Mouse (Mus musculus): ENCODE results near the gene Nkx2-5.

Nkx2-5 gene

DNA sequence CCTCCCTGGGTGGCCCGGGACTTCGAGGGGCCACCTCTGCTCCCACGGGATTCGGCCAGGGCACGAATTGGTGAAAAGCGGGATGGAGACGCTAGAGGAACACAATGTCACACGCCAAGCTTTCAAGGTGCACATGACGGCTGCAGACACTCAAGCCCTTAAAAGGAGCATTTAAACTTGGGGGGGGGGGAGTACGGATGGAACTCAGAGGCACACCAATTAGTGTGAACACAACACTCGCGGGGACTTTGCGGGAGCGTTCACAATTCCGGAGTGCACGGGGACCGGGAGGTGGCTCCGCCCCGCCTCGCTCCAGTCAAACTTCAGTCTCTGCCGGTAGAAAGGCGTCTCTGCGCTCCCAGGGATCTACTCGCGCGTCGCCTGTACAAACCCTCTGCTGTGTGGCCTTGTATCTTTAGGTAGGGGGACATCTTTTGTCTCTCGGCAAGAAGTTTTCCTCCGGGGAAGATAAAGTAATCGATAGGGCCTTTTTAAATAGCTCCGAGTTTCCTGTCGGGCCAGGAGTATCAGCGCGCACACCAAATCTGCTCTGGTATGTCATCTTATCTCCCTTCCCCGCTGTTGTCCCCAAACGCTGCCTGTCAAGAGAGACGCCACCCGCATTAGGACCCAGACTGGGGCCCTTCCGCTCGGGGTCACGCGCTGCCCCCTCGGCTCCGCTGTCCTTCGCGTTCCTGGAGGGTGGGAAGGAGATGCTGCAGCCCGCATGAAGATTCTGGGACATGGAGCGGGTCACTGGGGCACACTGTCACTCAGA lies 5.7 kb upstream of the Nkx2-5 start:
- DNase-seq (ENCODE audit: low spot score) = peak; percentile 58

DNA sequence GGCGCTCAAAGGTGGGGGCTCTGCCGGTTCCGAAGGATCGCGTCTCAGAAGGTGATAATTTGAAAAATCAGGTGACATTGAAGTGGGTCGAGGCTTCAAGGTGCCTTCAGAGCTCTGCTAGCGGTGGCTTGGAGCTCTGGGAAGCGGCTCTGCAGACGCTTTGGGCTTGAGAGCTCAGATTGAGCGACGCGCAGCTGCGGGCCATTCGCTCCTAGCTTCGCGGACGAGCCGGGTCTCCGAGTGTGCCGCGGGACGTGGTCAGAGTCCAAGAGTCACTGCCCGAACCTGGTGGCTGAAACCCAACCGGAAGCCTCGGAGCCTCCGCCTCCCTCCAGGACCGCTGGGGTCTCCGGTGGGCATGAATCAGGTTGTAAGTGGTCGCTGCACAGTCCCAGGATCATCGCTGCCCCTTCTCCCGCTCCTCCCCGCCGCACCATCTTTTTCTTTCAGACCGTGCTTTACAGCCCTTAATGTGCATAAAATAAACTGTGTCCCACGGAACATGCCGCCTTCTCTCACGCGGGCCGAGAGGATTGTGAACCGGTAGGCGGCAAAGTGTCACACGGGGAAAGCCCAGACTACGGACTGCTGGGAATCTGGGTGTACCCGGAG lies 5.0 kb upstream of the Nkx2-5 start:
- peak; percentile 58 for DNase-seq (ENCODE audit: low spot score)

DNA sequence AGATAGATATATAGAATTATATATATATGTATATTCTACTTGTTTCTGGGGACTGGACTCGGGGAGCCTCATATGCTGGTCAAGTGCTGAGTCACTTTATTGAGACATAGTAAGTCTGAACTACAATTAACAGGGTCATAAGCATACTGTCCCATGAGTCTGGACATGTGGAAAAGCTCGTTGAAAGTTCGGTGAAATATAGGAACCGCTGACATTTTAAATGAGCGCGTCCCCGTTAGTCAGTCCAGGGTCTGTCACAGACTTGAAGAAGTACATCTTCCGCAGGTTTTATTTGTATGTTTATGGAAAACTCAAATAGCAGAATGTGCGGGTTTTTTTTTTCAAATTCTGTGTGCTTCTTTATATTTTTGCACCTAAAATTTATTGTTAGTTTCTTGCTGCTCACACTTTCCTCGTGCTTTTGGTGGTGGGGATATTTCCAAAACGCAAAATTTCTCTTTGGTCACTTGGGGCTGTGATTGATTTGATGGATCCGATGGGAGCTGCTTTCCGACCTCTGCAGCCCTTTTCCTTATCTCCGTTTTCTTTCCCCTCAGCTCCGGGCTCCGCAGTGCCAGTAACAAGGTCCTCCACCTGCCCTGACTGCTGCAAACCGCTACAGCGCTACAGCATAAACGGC lies 4.4 kb upstream of the Nkx2-5 start:
- DNase-seq (ENCODE audit: low spot score) = peak; percentile 56

- DNase-seq (ENCODE audit: low spot score) = peak; percentile 33
Measured at GRCm38 (mm10) chr17:26848236-26848635, 3.4 kb upstream of the Nkx2-5 start.

DNA sequence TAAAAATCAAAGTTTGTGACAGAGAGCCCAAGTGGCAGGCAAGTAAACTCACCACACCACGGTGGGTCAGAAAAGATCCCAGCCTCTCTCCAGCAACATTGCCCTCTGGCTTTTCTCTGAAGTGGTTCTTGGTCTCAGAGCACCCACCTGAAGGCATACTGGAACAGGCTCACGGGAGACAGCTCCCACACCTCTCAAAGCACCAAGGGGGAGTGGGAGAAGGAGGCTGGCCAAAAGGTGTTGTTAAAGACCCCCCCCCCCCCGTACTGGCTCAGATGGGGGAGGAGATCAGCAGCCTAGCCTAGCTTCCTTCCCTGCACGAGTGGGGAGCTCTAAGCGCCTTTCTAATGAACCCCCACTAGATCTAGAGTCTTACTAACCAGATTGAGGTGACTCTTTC lies 3.0 kb upstream of the Nkx2-5 start:
- peak; percentile 30 for DNase-seq (ENCODE audit: low spot score)

GRCm38 (mm10) chr17:26846411-26846810 lies 1.6 kb upstream of the Nkx2-5 start:
- peak; percentile 48 for DNase-seq (ENCODE audit: low spot score)

- DNase-seq (ENCODE audit: low spot score) = peak; percentile 60
Measured at GRCm38 (mm10) chr17:26845149-26846050, 591 bp upstream of the Nkx2-5 start.

GRCm38 (mm10) chr17:26844371-26844851 lies 398 bp downstream of the Nkx2-5 start:
- peak; percentile 58 for DNase-seq (ENCODE audit: low spot score)

DNA sequence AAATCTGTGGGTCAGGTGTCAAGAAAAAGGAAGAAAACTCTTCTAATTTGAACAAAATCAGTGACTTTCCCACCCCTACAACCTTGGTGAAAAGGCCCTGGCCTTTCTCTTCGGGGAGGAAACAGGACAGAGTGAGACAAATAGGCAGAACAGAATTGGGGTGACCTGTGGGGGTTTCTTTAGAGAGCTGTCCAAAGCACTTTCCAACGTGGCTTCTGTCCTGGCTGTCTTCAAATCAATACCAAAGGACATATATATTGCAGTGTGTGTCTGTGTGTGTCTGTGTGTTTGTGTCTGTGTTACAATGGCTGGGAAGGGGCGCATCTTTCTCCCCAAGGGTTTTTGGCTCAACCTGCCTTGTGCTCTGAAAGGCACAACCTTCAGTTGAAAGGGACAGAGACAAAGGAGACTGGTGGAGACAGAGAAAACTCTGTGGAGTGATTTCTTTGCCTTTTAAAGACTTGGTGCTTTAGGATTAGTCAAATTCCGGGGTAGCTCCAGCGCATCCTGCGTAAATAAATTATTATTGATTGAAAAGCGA lies 1.0 kb downstream of the Nkx2-5 start:
- peak; percentile 42 for DNase-seq (ENCODE audit: low spot score)

DNA sequence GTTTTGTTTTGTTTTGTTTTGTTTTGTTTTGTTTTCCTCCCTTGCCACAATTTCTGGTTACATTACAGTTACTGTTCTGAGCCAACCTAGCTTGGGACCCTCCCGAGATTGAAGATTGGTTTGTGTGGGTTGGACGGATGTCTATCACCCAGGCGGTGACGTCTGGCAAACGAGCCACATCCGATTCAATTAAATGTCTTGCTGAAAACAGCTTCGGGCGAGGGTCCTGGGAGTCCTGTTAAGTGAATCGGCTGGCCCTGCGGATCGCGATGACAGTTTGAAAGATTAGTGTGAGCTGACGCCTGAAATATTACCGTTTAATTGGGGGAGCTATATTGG lies 1.6 kb downstream of the Nkx2-5 start:
- DNase-seq (ENCODE audit: low spot score) = peak; percentile 68

GRCm38 (mm10) chr17:26842431-26843228 lies 2.2 kb downstream of the Nkx2-5 start:
- DNase-seq (ENCODE audit: low spot score) = peak; percentile 29

GRCm38 (mm10) chr17:26841981-26842380 lies 2.8 kb downstream of the Nkx2-5 start:
- peak; percentile 15 for DNase-seq (ENCODE audit: low spot score)

DNA sequence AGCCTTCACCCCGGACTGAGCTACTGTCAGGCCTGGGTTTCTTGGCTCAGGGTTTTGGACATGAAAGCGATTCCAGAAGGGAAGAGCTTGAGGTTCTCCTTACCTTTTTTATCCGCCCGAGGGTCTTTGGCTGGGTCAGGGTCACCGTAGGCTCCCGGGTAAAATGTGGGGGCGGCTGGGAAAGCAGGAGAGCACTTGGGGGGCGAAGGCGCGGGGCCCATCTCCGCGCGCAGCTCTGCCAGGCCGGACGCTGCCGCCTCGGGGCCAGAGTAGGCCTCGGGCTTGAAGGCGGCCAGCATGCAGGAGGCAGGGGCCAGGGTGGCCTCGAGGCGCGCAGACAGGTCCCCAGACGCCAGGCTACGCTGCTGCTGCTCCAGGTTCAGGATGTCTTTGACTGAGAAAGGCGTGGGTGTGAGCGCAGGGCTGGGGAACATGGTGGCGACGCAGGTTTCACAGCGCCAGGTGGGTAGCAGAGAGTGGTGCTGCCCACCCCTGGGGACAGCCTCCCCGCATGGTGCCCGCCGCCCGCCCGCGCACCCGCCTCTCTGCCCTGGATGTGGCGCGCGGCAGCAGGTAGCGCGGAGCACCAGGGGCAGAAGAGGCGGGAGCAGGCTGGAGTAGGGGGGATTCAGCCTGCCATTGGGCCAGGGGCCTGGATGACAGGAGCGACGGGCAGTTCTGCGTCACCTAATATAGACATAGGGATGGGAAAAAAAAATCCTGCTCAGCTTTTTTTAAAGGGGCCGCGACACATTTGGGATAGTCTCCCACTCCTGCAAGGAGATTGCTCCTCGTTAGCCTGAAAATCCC lies 3.7 kb downstream of the Nkx2-5 start:
- peak; percentile 64 for DNase-seq (ENCODE audit: low spot score)

DNA sequence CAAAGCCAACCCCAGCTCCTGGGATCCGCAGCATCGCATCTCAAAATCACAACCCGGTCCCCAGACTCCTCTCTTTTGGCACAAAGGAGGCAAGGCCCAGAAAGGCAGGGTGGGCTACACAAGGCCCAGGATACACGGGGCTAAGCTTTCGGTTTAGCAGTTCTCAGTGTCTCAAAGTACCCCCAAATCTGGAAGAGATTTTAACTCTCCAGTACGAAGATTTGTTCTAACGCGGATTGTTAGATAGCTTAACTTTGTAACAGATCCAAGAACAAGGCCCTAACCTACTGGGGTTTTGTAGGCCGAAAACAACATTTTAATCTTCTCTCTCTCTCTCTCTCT lies 4.4 kb downstream of the Nkx2-5 start:
- DNase-seq (ENCODE audit: low spot score) = peak; percentile 32

- DNase-seq (ENCODE audit: low spot score) = peak; percentile 55
Measured at GRCm38 (mm10) chr17:26839718-26840438, 4.9 kb downstream of the Nkx2-5 start.

- peak; percentile 38 for DNase-seq (ENCODE audit: low spot score)
Measured at GRCm38 (mm10) chr17:26838911-26839717, 5.7 kb downstream of the Nkx2-5 start.

DNA sequence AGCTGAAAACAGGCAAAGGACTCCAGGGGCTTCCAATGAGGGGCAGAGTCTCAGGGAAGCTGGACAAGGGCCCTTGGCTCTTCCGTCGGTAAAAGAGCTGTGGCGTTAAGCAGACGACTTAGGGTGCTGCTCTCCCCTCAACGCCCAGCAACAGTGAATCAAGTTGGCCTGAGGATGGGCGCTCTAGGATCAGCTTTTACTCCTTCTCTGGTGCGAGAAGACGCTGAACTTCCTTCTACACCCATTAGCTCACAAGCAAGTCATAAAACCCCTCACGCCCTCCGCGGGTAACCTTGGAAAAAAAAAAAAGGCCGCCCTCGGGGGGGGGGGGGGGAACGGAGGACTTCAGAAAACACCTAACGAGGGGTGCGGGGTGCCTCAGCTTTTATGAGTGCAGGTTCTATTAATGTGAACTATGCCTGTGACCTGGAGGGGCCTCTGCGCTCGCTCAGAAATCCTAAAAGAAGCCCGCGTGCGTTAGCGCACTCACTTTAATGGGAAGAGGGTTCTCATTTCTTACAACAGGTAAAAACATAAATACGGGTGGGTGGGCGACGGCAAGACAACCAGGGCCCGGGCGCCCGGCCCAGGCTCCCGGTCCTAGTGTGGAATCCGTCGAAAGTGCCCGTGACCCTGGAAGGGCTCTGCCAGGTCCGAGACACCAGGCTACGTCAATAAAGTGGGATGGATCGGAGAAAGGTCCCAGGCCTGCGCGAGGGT lies 6.5 kb downstream of the Nkx2-5 start:
- peak; percentile 25 for DNase-seq (ENCODE audit: low spot score)

GRCm38 (mm10) chr17:26837546-26837985 lies 7.2 kb downstream of the Nkx2-5 start:
- DNase-seq (ENCODE audit: low spot score) = peak; percentile 27

Data from embryo, embryonic 10.5 days (tissue).